In genomic region chr17:73008901-73009300, GRCm38 (mm10) we compare ENCODE assay signal across 7 mouse cellular contexts.
DNase-seq lines count a peak whose midpoint lies in the region; ATAC-seq and TF ChIP-seq lines count a peak whose summit lies in the region.

No protein-coding gene starts in this region.

- no peak overlapping the region for H3K9ac ChIP-seq in liver, postnatal 0 days (replicated peaks)

- DNase-seq in urinary bladder, adult 18-20 months (ENCODE audit: low spot score in 2 of 2), result peak; percentile 41 to 46
- no peak for DNase-seq in urinary bladder, postnatal 10 days (ENCODE audit: low spot score)
- DNase-seq in adrenal gland, postnatal 14 days, result peak; percentile 76
- DNase-seq in embryonic facial prominence, embryonic 10.5 days (ENCODE audit: low spot score), result peak; percentile 68
- peak; percentile 57 for DNase-seq in liver, postnatal 0 days
- peak; percentile 42 for DNase-seq in right cerebral cortex, postnatal 14 days

- no peak overlapping the region for H3K4me3 ChIP-seq in embryonic facial prominence, embryonic 10.5 days
- no peak overlapping the region for H3K4me3 ChIP-seq in liver, postnatal 0 days (ENCODE audit: low read depth, low read length)

- no peak overlapping the region for H3K27ac ChIP-seq in embryonic facial prominence, embryonic 10.5 days (replicated peaks)
- no peak overlapping the region for H3K27ac ChIP-seq in liver, postnatal 0 days (ENCODE audit: low read depth)

- no peaks in the 10 kb centered on the region for H3K36me3 ChIP-seq in embryonic facial prominence, embryonic 10.5 days (replicated peaks)
- H3K36me3 ChIP-seq in liver, postnatal 0 days (replicated peaks; ENCODE audit: insufficient read depth, low read length), result no peaks in the 10 kb centered on the region

- H3K4me2 ChIP-seq in liver, postnatal 0 days (ENCODE audit: low read depth, low read length), result no peak overlapping the region

- H3K27me3 ChIP-seq in embryonic facial prominence, embryonic 10.5 days (replicated peaks; ENCODE audit: low read depth, poor library complexity, severe bottlenecking), result no peaks in the 10 kb centered on the region
- no peaks in the 10 kb centered on the region; the same call in 1 of the 2 replicates for H3K27me3 ChIP-seq in liver, postnatal 0 days (ENCODE audit: insufficient read depth, low read length)

- peak; percentile 71 for ATAC-seq in inflammation-experienced regulatory T-cells, adult 6 months
- ATAC-seq in liver, postnatal 0 days, result peak; percentile 23; the same call in 1 of the 2 replicates

- WGBS in embryonic facial prominence, embryonic 10.5 days, result 57% methylated on average over 4 of the region's 4 CpGs
- WGBS in liver, postnatal 0 days (ENCODE audit: insufficient replicate concordance), result 28% methylated on average over 4 of the region's 4 CpGs

- TF ChIP-seq CTCF in liver, postnatal 0 days (IDR thresholded peaks at IDR 0.05; ENCODE audit: low read depth), result peak; percentile 83

- peaks cover 19% of the 10 kb centered on the region for H3K4me1 ChIP-seq in embryonic facial prominence, embryonic 10.5 days
- no peaks in the 10 kb centered on the region; the same call in 1 of the 2 replicates for H3K4me1 ChIP-seq in liver, postnatal 0 days (ENCODE audit: insufficient read depth)

- H3K9me3 ChIP-seq in embryonic facial prominence, embryonic 10.5 days, result no peaks in the 10 kb centered on the region
- H3K9me3 ChIP-seq in liver, postnatal 0 days (ENCODE audit: low read length), result no peaks in the 10 kb centered on the region

- TF ChIP-seq EP300 in liver, postnatal 0 days (IDR thresholded peaks at IDR 0.05; ENCODE audit: low read depth), result no peak
